Mouse (Mus musculus): ENCODE data around the gene Serp2. TPM values are rescaled to one million over a fixed set of nuclear protein-coding genes. Genes with fewer than 3 reads are reported as not detected.

Serp2 gene
- total RNA-seq, 2 experiments from 2014 or later = 170 to 173 TPM

Other genes starting within 250 kb of the Serp2 start
- gene Tsc22d1, start 141.9 kb downstream of the Serp2 start, total RNA-seq (2021) = 100 to 1,000 TPM; 541 to 586 TPM

Measured in left cerebral cortex, postnatal 10 days (tissue).